Mouse (Mus musculus): ENCODE results near the gene Nos3.

GRCm38 (mm10) chr5:24342205-24342963, 22.2 kb upstream of the Nos3 start:
- no peak for TF ChIP-seq CTCF (IDR thresholded peaks at IDR 0.05; ENCODE audit: insufficient read depth, low read length)
- TF ChIP-seq POLR2A (IDR thresholded peaks at IDR 0.05; ENCODE audit: borderline replicate concordance, extremely low read depth, low read depth, low read length), result no peak

Measured in lung, adult 2 months (tissue).